Mouse (Mus musculus): ENCODE data around the gene Abca17. TPM values are rescaled to one million over a fixed set of nuclear protein-coding genes. Genes with fewer than 3 reads are reported as not detected.

Gene Abca17
- polyA plus RNA-seq, 1 experiment = 21.1 TPM

- no peaks in the 10 kb centered on the region for H3K4me1 ChIP-seq (ENCODE audit: control insufficient read depth, insufficient read depth, low read length)
- peak overlapping the region; percentile 67 for H3K4me3 ChIP-seq (ENCODE audit: control insufficient read depth, low read depth, low read length)
- no peak overlapping the region for H3K27ac ChIP-seq (ENCODE audit: control insufficient read depth, insufficient read depth, low read depth, low read length)
- no peaks in the 10 kb centered on the region; the same call in 1 of the 2 replicates for H3K36me3 ChIP-seq (ENCODE audit: control insufficient read depth, insufficient read depth, low read length)
- no peak for TF ChIP-seq CTCF (IDR thresholded peaks at IDR 0.05; ENCODE audit: control insufficient read depth, insufficient read depth, insufficient replicate concordance, low read depth, low read length)
- TF ChIP-seq POLR2A (IDR thresholded peaks at IDR 0.05; ENCODE audit: control insufficient read depth, low read depth, low read length) = no peak
- no peaks in the 10 kb centered on the region for H3K27me3 ChIP-seq (ENCODE audit: control insufficient read depth, insufficient read depth, low read length)
Measured at GRCm38 (mm10) chr17:24289338-24289737, 61.5 kb downstream of the Abca17 start.

- Histone ChIP-seq H3K4me3 (ENCODE audit: control insufficient read depth, low read depth, low read length) (no peak overlapping the region), H3K36me3 (ENCODE audit: control insufficient read depth, insufficient read depth, low read length) (no peaks in the 10 kb centered on the region; the same call in 1 of the 2 replicates), H3K27ac (ENCODE audit: control insufficient read depth, insufficient read depth, low read depth, low read length) (no peak overlapping the region), H3K27me3 (ENCODE audit: control insufficient read depth, insufficient read depth, low read length) (no peaks in the 10 kb centered on the region), H3K4me1 (ENCODE audit: control insufficient read depth, insufficient read depth, low read length) (no peaks in the 10 kb centered on the region)
- TF ChIP-seq POLR2A (IDR thresholded peaks at IDR 0.05; ENCODE audit: control insufficient read depth, low read depth, low read length) (no peak), CTCF (IDR thresholded peaks at IDR 0.05; ENCODE audit: control insufficient read depth, insufficient read depth, insufficient replicate concordance, low read depth, low read length) (no peak)
Measured at GRCm38 (mm10) chr17:24288477-24288876, 62.4 kb downstream of the Abca17 start.

- no peak overlapping the region for H3K4me3 ChIP-seq (ENCODE audit: control insufficient read depth, low read depth, low read length)
- no peak overlapping the region for H3K27ac ChIP-seq (ENCODE audit: control insufficient read depth, insufficient read depth, low read depth, low read length)
- no peaks in the 10 kb centered on the region for H3K4me1 ChIP-seq (ENCODE audit: control insufficient read depth, insufficient read depth, low read length)
- H3K27me3 ChIP-seq (ENCODE audit: control insufficient read depth, insufficient read depth, low read length) = no peaks in the 10 kb centered on the region
- no peaks in the 10 kb centered on the region; the same call in 1 of the 2 replicates for H3K36me3 ChIP-seq (ENCODE audit: control insufficient read depth, insufficient read depth, low read length)
- no peak for TF ChIP-seq CTCF (IDR thresholded peaks at IDR 0.05; ENCODE audit: control insufficient read depth, insufficient read depth, insufficient replicate concordance, low read depth, low read length)
- no peak for TF ChIP-seq POLR2A (IDR thresholded peaks at IDR 0.05; ENCODE audit: control insufficient read depth, low read depth, low read length)
Measured at GRCm38 (mm10) chr17:24285680-24286079, 65.2 kb downstream of the Abca17 start.

GRCm38 (mm10) chr17:24283266-24283818, 67.5 kb downstream of the Abca17 start:
- TF ChIP-seq CTCF (IDR thresholded peaks at IDR 0.05; ENCODE audit: control insufficient read depth, insufficient read depth, insufficient replicate concordance, low read depth, low read length) = no peak
- no peak for TF ChIP-seq POLR2A (IDR thresholded peaks at IDR 0.05; ENCODE audit: control insufficient read depth, low read depth, low read length)
- no peaks in the 10 kb centered on the region for H3K27me3 ChIP-seq (ENCODE audit: control insufficient read depth, insufficient read depth, low read length)
- H3K4me3 ChIP-seq (ENCODE audit: control insufficient read depth, low read depth, low read length) = no peak overlapping the region
- H3K36me3 ChIP-seq (ENCODE audit: control insufficient read depth, insufficient read depth, low read length) = no peaks in the 10 kb centered on the region; the same call in 1 of the 2 replicates
- no peak overlapping the region for H3K27ac ChIP-seq (ENCODE audit: control insufficient read depth, insufficient read depth, low read depth, low read length)
- H3K4me1 ChIP-seq (ENCODE audit: control insufficient read depth, insufficient read depth, low read length) = no peaks in the 10 kb centered on the region

GRCm38 (mm10) chr17:24282637-24283036, 68.2 kb downstream of the Abca17 start:
- Histone ChIP-seq H3K27me3 (ENCODE audit: control insufficient read depth, insufficient read depth, low read length) (no peaks in the 10 kb centered on the region), H3K36me3 (ENCODE audit: control insufficient read depth, insufficient read depth, low read length) (no peaks in the 10 kb centered on the region; the same call in 1 of the 2 replicates), H3K4me3 (ENCODE audit: control insufficient read depth, low read depth, low read length) (no peak overlapping the region), H3K27ac (ENCODE audit: control insufficient read depth, insufficient read depth, low read depth, low read length) (no peak overlapping the region), H3K4me1 (ENCODE audit: control insufficient read depth, insufficient read depth, low read length) (no peaks in the 10 kb centered on the region)
- TF ChIP-seq POLR2A (IDR thresholded peaks at IDR 0.05; ENCODE audit: control insufficient read depth, low read depth, low read length) (no peak), CTCF (IDR thresholded peaks at IDR 0.05; ENCODE audit: control insufficient read depth, insufficient read depth, insufficient replicate concordance, low read depth, low read length) (no peak)

- Histone ChIP-seq H3K27ac (ENCODE audit: control insufficient read depth, insufficient read depth, low read depth, low read length) (no peak overlapping the region), H3K36me3 (ENCODE audit: control insufficient read depth, insufficient read depth, low read length) (no peaks in the 10 kb centered on the region), H3K27me3 (ENCODE audit: control insufficient read depth, insufficient read depth, low read length) (no peaks in the 10 kb centered on the region), H3K4me1 (ENCODE audit: control insufficient read depth, insufficient read depth, low read length) (no peaks in the 10 kb centered on the region), H3K4me3 (ENCODE audit: control insufficient read depth, low read depth, low read length) (no peak overlapping the region)
- TF ChIP-seq CTCF (IDR thresholded peaks at IDR 0.05; ENCODE audit: control insufficient read depth, insufficient read depth, insufficient replicate concordance, low read depth, low read length) = no peak
- TF ChIP-seq POLR2A (IDR thresholded peaks at IDR 0.05; ENCODE audit: control insufficient read depth, low read depth, low read length) = no peak
Measured at GRCm38 (mm10) chr17:24279907-24280306, 71.0 kb downstream of the Abca17 start.

GRCm38 (mm10) chr17:24267133-24267532, 83.7 kb downstream of the Abca17 start:
- Histone ChIP-seq H3K27ac (ENCODE audit: control insufficient read depth, insufficient read depth, low read depth, low read length) (no peak overlapping the region), H3K36me3 (ENCODE audit: control insufficient read depth, insufficient read depth, low read length) (no peaks in the 10 kb centered on the region), H3K4me1 (ENCODE audit: control insufficient read depth, insufficient read depth, low read length) (no peaks in the 10 kb centered on the region), H3K27me3 (ENCODE audit: control insufficient read depth, insufficient read depth, low read length) (no peaks in the 10 kb centered on the region), H3K4me3 (ENCODE audit: control insufficient read depth, low read depth, low read length) (no peak overlapping the region)
- no peak for TF ChIP-seq POLR2A (IDR thresholded peaks at IDR 0.05; ENCODE audit: control insufficient read depth, low read depth, low read length)
- TF ChIP-seq CTCF (IDR thresholded peaks at IDR 0.05; ENCODE audit: control insufficient read depth, insufficient read depth, insufficient replicate concordance, low read depth, low read length) = no peak
